Mouse (Mus musculus) MEL (cell line): ENCODE measurements at regions not wholly inside any gene's neighbourhood (a gene's known extent, or its start where the extent isn't known, plus 50 kb on each side); places are given as distances from the start of the nearest gene placed in this dataset.

ENCODE experiments used
- DNase-seq: peaks from one replicate; pipeline ENCODE4 v3.0.0; 2011; ENCODE audit warnings: low read depth, low spot score
- H3K27ac ChIP-seq: 2 replicates; pipeline ENCODE4 v1.5.1; 2012; ENCODE audit warnings: low read depth, mild to moderate bottlenecking, control low read depth, low read length, moderate library complexity; ENCODE audit not compliant: control insufficient read depth
- H3K27me3 ChIP-seq, 2 experiments: fragments of 150-350 bp in 1 of 2; sonication (generic) in 1 of 2; 2 replicates each; pipeline ENCODE4 v1.6.1; 2012; ENCODE audit warnings: low read length in 2 of 2, mild to moderate bottlenecking in 2 of 2, improper control_type of control experiment in 1 of 2, moderate library complexity in 1 of 2; ENCODE audit not compliant: insufficient read depth in 2 of 2, control insufficient read depth in 1 of 2
- H3K36me3 ChIP-seq, 2 experiments: 2 replicates each; pipeline ENCODE4 v1.6.1; 2012 to 2014; ENCODE audit warnings: low read length in 2 of 2, improper control_type of control experiment in 1 of 2, inconsistent platforms in 1 of 2, mild to moderate bottlenecking in 1 of 2; ENCODE audit not compliant: insufficient read depth in 2 of 2, control insufficient read depth in 1 of 2
- H3K4me1 ChIP-seq, 2 experiments: fragments of 150-350 bp in 1 of 2; sonication (generic) in 1 of 2; 2 replicates each; pipeline ENCODE4 v1.6.1; 2012; ENCODE audit warnings: low read length in 2 of 2, improper control_type of control experiment in 1 of 2, mild to moderate bottlenecking in 1 of 2; ENCODE audit not compliant: insufficient read depth in 2 of 2, control insufficient read depth in 1 of 2
- H3K4me3 ChIP-seq, 2 experiments: fragments of 150-350 bp in 1 of 2; sonication (generic) in 1 of 2; 2 replicates each; pipeline ENCODE4 v1.5.1; 2012; ENCODE audit warnings: low read depth in 2 of 2, low read length in 2 of 2, mild to moderate bottlenecking in 2 of 2, moderate library complexity in 2 of 2, control low read depth in 1 of 2, improper control_type of control experiment in 1 of 2; ENCODE audit not compliant: control insufficient read depth in 1 of 2, insufficient read depth in 1 of 2
- H3K79me2 ChIP-seq: 2 replicates; pipeline ENCODE4 v1.6.1; 2012; ENCODE audit warnings: mild to moderate bottlenecking, low read length, moderate library complexity; ENCODE audit not compliant: control insufficient read depth, poor library complexity, insufficient read depth
- H3K9ac ChIP-seq: 2 replicates; pipeline ENCODE4 v1.6.1; 2012; ENCODE audit warnings: low read depth, mild to moderate bottlenecking, control low read depth, low read length, moderate library complexity; ENCODE audit not compliant: control insufficient read depth, poor library complexity, severe bottlenecking
- H3K9me3 ChIP-seq: fragments of 150-350 bp; sonication (generic); replicated peaks from 2 replicates; pipeline ENCODE4 v1.6.1; 2012; ENCODE audit warnings: mild to moderate bottlenecking, low read length, improper control_type of control experiment, moderate library complexity; ENCODE audit not compliant: insufficient read depth
- BHLHE40 ChIP-seq: IDR thresholded peaks from 2 replicates; pipeline ENCODE4 v1.6.1; 2012; ENCODE audit warnings: low read depth, mild to moderate bottlenecking, inconsistent platforms, low read length, improper control_type of control experiment, borderline replicate concordance
- CHD1 ChIP-seq: IDR thresholded peaks from 2 replicates; pipeline ENCODE4 v1.6.1; 2012; ENCODE audit warnings: low read depth, mild to moderate bottlenecking, inconsistent platforms, low read length, improper control_type of control experiment
- CHD2 ChIP-seq: IDR thresholded peaks from 2 replicates; pipeline ENCODE4 v1.6.1; 2011; ENCODE audit warnings: low read length, improper control_type of control experiment
- CTCF ChIP-seq, 3 experiments: IDR thresholded peaks in 2 of 3; conservative IDR thresholded peaks in 1 of 3; 2 replicates each; pipeline ENCODE4 v1.5.1; 2011 to 2012; ENCODE audit warnings: low read length in 3 of 3, low read depth in 2 of 3, mild to moderate bottlenecking in 2 of 3, improper control_type of control experiment in 1 of 3, inconsistent platforms in 1 of 3, mixed read lengths in 1 of 3, moderate library complexity in 1 of 3; ENCODE audit not compliant: control insufficient read depth in 1 of 3, insufficient read depth in 1 of 3, poor library complexity in 1 of 3, severe bottlenecking in 1 of 3
- E2F4 ChIP-seq: IDR thresholded peaks from 2 replicates; pipeline ENCODE4 v1.6.1; 2011; ENCODE audit warnings: low read depth, low read length, improper control_type of control experiment, borderline replicate concordance
- EP300 ChIP-seq, 2 experiments: IDR thresholded peaks; 2 replicates each; pipeline ENCODE4 v1.6.1; 2011; ENCODE audit warnings: improper control_type of control experiment in 2 of 2, low read length in 2 of 2, low read depth in 1 of 2, mild to moderate bottlenecking in 1 of 2
- GATA1 ChIP-seq: IDR thresholded peaks from 2 replicates; pipeline ENCODE4 v1.6.1; 2011; ENCODE audit warnings: low read depth, low read length, improper control_type of control experiment
- HCFC1 ChIP-seq: IDR thresholded peaks from 2 replicates; pipeline ENCODE4 v1.6.1; 2012; ENCODE audit warnings: low read depth, mild to moderate bottlenecking, inconsistent platforms, low read length, improper control_type of control experiment, moderate library complexity
- MAZ ChIP-seq: IDR thresholded peaks from 2 replicates; pipeline ENCODE4 v1.6.1; 2012; ENCODE audit warnings: low read depth, mild to moderate bottlenecking, inconsistent platforms, low read length, improper control_type of control experiment
- MEF2A ChIP-seq: IDR thresholded peaks from 2 replicates; pipeline ENCODE4 v1.6.1; 2014; ENCODE audit warnings: low read depth, mild to moderate bottlenecking, inconsistent platforms, low read length, improper control_type of control experiment; ENCODE audit not compliant: poor library complexity, insufficient replicate concordance, severe bottlenecking; ENCODE audit errors: extremely low read depth
- MYB ChIP-seq: IDR thresholded peaks from 2 replicates; pipeline ENCODE4 v1.6.1; 2011; ENCODE audit warnings: mild to moderate bottlenecking, low read depth, low read length, improper control_type of control experiment
- MYC ChIP-seq: IDR thresholded peaks from 2 replicates; pipeline ENCODE4 v1.6.1; 2011; ENCODE audit warnings: low read depth, mild to moderate bottlenecking, low read length, improper control_type of control experiment, moderate library complexity
- NELFE ChIP-seq: IDR thresholded peaks from 2 replicates; pipeline ENCODE4 v1.6.1; 2011; ENCODE audit warnings: low read depth, low read length, improper control_type of control experiment
- NRF1 ChIP-seq: IDR thresholded peaks from 2 replicates; pipeline ENCODE4 v1.6.1; 2014; ENCODE audit warnings: low read depth, mild to moderate bottlenecking, inconsistent platforms, low read length, improper control_type of control experiment, moderate library complexity; ENCODE audit not compliant: poor library complexity, insufficient read depth, severe bottlenecking
- RCOR1 ChIP-seq: IDR thresholded peaks from 2 replicates; pipeline ENCODE4 v1.6.1; 2012; ENCODE audit warnings: low read depth, mild to moderate bottlenecking, inconsistent platforms, low read length, improper control_type of control experiment
- SIN3A ChIP-seq: IDR thresholded peaks from 2 replicates; pipeline ENCODE4 v1.6.1; 2012; ENCODE audit warnings: low read length, improper control_type of control experiment, inconsistent platforms
- SMC3 ChIP-seq: IDR thresholded peaks from 2 replicates; pipeline ENCODE4 v1.6.1; 2011; ENCODE audit warnings: low read depth, low read length, improper control_type of control experiment
- TCF12 ChIP-seq: IDR thresholded peaks from 2 replicates; pipeline ENCODE4 v1.6.1; 2014; ENCODE audit warnings: low read depth, mild to moderate bottlenecking, inconsistent platforms, low read length, improper control_type of control experiment, moderate library complexity
- UBTF ChIP-seq: IDR thresholded peaks from 2 replicates; pipeline ENCODE4 v1.6.1; 2012; ENCODE audit warnings: low read depth, mild to moderate bottlenecking, inconsistent platforms, low read length, improper control_type of control experiment, moderate library complexity, borderline replicate concordance; ENCODE audit not compliant: insufficient read depth
- USF1 ChIP-seq: IDR thresholded peaks from 2 replicates; pipeline ENCODE4 v1.6.1; 2014; ENCODE audit warnings: low read depth, mild to moderate bottlenecking, inconsistent platforms, low read length, improper control_type of control experiment, moderate library complexity
- USF2 ChIP-seq, 2 experiments: IDR thresholded peaks; 2 replicates each; pipeline ENCODE4 v1.6.1; 2011 to 2012; ENCODE audit warnings: improper control_type of control experiment in 2 of 2, low read length in 2 of 2, borderline replicate concordance in 1 of 2, inconsistent platforms in 1 of 2, low read depth in 1 of 2, mild to moderate bottlenecking in 1 of 2; ENCODE audit not compliant: insufficient read depth in 1 of 2
- ZNF384 ChIP-seq: IDR thresholded peaks from 2 replicates; pipeline ENCODE4 v1.6.1; 2012; ENCODE audit warnings: low read depth, mild to moderate bottlenecking, inconsistent platforms, low read length, improper control_type of control experiment

DNA sequence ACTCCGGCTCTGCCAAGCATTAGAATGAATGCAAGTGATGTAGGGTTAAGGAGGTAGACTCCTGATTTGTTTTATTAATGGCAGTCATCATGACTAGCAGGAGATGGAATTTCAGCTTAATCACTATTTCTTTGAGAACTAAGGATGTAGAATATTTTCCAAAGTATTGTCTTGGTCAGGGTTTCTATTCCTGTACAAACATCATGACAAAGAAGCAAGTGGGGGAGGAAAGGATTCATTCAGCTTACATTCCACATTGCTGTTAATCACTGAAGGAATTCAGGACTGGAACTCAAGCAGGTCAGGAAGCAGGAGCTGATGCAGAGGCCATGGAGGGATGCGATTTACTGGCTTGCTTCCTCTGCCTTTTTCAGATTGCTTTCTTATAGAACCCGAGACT lies 195.4 kb upstream of the Tmem72 start:
- Histone ChIP-seq H3K27me3 (no peaks in the 10 kb centered on the region), H3K4me1 (no peaks in the 10 kb centered on the region), H3K9me3 (no peaks in the 10 kb centered on the region), H3K4me3 (no peak overlapping the region), H3K27ac (no peak overlapping the region), H3K79me2 (no peaks in the 10 kb centered on the region), H3K9ac (no peak overlapping the region), H3K36me3 (no peaks in the 10 kb centered on the region)
- no peak for DNase-seq
- no peak for TF ChIP-seq E2F4
- TF ChIP-seq MYB: no peak
- TF ChIP-seq MYC: no peak
- TF ChIP-seq EP300 (IDR thresholded peaks at IDR 0.05; ENCODE audit: low read depth in 1 of 2, low read length in 2 of 2): no peak
- no peak for TF ChIP-seq SMC3
- TF ChIP-seq ZNF384: no peak
- TF ChIP-seq CHD1: no peak
- TF ChIP-seq USF2 (IDR thresholded peaks at IDR 0.05; ENCODE audit: borderline replicate concordance in 1 of 2, insufficient read depth in 1 of 2, low read depth in 1 of 2, low read length in 2 of 2): no peak
- no peak for TF ChIP-seq MAZ
- no peak for TF ChIP-seq BHLHE40
- TF ChIP-seq RCOR1: no peak
- TF ChIP-seq CHD2: no peak
- TF ChIP-seq MEF2A: no peak
- TF ChIP-seq SIN3A: no peak

DNA sequence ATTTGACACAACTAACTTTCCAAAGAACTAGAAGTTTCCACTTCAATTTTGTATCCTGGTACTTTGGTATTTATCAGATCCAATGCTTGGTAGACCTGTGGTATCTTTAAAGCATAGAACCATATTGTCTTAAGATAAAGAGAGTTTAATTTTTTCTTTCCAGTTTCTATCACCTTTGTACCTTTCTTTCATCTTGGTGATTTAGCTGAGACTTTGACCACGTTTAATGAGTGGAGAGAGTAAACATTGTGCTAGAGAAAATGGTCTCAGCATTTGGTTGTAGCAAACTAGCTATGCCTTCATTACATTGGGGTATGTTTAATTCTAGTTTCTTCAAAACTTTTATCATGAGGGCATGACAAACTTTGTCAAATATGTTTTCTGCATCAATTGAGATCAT lies 197.4 kb upstream of the Tmem72 start:
- DNase-seq: no peak
- Histone ChIP-seq H3K4me1 (no peaks in the 10 kb centered on the region), H3K4me3 (no peak overlapping the region), H3K9ac (no peak overlapping the region), H3K79me2 (no peaks in the 10 kb centered on the region), H3K27ac (no peak overlapping the region), H3K36me3 (no peaks in the 10 kb centered on the region), H3K27me3 (no peaks in the 10 kb centered on the region), H3K9me3 (no peaks in the 10 kb centered on the region)
- TF ChIP-seq BHLHE40 (no peak), USF1 (no peak), SIN3A (no peak), UBTF (no peak), MEF2A (no peak), TCF12 (no peak), HCFC1 (no peak), NELFE (no peak), SMC3 (no peak), NRF1 (no peak), MYC (no peak), CTCF (IDR thresholded peaks at IDR 0.05 in 2 of 3, conservative IDR thresholded peaks at IDR 0.05 in 1 of 3; ENCODE audit: control insufficient read depth in 1 of 3, insufficient read depth in 1 of 3, low read depth in 2 of 3, low read length in 3 of 3, poor library complexity in 1 of 3, severe bottlenecking in 1 of 3) (no peak), GATA1 (no peak)
